Mouse (Mus musculus): ENCODE measurements around the gene Dnal4.
"Not testable (repeated sequence)": the region's sequence is repeated elsewhere in the genome, so short reads cannot be mapped to it uniquely, and the experiment has no call there.

The Dnal4 gene

DNA sequence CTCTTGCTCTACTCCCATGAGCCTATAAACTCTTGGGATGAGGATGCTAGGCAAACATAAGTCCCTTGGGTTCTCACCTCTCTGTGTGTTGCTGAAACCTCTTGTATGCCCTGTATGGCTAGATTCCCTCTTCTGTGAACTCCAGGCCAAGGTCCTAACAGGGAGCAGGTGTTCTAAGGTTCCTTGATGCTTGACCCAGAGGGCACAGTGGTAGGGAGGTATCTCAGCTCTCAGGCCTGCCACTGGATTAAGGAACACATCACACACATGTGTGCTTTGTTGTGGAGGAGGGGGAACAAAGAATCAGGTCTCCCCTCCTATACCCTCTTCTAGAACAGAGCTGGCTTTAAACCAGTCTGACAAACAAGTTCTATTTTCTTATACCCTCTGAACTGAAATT, at the start of gene Dnal4:
Gene Dnal4 (minus strand): TSS at position 101 of the 400 bp plus-strand sequence.
- no peak for DNase-seq (ENCODE audit: low spot score in 2 of 2)

DNA sequence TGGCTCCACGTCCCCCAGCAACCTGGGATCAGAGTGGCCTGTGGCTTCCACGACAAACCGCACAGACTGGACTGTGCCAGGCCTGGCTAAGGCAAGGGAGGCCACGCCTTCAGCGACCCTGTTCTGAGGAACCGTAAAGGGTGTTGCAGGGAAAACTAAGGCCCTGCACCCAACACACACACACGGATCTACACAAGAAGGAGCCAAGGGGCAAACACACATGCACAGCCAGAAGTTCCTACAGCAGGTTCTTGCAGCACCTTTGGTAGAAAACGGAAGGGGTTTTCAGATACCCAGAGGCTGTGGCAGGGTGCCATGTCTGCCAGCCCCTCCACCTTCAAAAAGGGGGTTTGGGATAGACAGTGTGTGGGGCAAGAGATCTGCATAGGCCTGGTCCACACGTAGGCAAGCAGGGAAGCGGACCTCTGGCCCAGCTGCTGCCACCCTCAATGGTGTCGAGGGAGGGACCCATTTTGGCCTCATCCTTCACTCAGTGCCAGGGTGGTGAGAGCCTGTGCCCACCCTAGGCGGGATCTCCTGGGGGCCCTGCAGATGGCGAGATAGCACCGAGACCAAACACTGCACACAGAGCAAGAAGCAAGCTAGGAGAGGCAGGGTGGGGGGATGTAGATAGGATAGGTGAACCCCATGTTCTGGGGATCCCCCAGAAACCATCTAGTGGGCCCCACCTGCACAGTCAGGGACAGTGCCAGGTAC, 49.6 kb upstream of the Dnal4 start:
- DNase-seq (ENCODE audit: low spot score in 2 of 2) = no peak

DNA sequence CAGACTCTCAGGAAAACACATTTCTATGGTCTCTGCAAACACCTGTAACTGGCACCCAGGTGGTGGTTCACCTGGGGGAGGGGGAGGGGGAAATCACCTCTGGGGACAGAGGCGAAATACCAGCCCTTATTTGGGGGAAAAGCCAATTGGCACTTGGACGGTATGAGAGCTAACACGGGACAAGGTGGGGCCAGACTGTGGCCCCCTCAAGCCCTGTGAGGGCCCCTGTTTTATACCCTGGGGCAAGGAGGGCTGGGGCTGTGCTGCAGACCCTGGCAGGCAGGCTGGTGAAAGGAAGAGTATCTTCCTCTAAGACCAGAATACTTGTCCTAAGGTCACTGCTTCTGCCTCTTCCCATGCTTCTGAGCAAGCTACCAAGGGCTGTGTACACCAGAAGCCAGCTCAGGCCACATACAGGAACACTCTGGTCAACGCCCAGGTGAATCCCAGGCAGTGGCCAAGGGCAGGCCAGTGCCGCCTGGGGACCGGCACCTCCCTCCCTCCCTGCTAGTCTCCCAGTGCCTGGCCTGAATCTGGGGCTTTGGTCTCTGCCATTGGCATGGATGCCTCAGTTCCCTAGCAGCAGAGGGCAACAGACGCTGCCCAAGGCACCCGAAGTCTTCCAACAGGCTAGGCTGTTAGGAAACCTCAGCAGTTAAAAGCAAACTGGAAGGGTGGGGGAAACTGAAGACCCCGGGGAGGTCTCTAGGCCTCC, 48.7 kb upstream of the Dnal4 start:
- no peak for DNase-seq (ENCODE audit: low spot score in 2 of 2)

DNA sequence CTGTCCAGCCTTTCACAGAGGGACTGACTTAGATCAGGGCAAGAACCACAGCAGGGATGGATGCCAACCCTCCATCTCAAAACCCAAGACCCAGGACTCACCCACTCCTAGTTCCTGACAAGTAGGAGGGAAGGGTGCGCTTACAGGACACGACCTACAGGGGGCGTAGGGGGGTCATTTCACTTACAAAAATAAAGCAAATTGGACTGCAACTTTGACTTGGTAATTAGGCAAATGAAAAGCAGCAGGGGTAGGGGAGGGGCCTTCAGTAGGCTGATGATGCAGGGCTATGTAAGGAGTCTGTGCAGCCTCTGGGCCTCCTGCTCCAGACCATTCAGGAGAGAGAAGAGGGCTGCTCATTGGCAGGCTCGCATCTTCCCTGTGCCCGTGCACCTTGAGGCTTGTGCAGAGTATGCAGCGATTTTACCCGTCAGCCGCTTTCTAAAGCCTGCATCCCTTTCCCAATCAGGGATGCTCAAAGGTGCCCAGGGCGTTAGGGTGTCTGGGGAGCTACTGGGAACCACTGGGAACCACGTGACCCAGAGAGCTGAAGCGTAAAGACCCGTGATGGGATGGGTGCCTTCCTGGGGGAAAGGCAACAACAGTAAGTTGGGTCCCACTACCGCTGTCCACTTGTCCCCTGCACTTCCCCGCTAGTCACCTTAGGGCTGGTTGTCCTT, 47.6 kb upstream of the Dnal4 start:
- no peak for DNase-seq (ENCODE audit: low spot score in 2 of 2)

DNA sequence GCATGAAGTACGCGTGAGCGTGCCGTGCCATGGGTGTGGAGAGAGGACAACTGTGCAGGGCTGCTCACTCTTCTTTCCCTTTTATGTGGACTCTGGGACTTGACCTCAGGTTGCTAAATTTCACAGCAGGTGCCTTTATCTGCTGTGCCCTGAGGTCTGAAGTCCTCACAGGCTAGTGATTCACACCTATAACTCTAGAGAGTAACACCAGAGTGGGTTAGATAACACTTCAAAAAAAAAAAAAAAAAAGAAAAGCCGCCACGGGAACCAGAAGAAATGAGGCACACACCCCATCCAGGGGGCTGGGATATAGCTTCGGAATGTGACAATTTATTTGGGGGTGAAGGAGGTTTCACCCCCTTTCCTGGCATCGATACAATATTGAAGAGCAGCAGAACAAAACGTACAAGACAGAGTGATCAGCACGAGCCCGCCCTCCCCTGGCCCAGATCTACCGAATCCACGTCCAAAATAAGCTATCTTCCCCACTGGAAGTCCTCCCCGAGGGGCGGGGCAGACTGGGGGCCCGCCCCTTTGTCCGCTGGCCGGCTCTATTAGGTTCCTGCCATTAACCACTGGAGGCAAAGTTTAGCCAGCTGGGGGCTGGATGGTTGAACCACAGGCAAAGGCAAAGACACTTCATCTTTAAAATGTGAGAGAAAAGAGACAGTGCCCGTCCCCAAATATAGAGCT, 46.1 kb upstream of the Dnal4 start:
- peak; percentile 78 to 79 for DNase-seq (ENCODE audit: low spot score in 2 of 2)

DNA sequence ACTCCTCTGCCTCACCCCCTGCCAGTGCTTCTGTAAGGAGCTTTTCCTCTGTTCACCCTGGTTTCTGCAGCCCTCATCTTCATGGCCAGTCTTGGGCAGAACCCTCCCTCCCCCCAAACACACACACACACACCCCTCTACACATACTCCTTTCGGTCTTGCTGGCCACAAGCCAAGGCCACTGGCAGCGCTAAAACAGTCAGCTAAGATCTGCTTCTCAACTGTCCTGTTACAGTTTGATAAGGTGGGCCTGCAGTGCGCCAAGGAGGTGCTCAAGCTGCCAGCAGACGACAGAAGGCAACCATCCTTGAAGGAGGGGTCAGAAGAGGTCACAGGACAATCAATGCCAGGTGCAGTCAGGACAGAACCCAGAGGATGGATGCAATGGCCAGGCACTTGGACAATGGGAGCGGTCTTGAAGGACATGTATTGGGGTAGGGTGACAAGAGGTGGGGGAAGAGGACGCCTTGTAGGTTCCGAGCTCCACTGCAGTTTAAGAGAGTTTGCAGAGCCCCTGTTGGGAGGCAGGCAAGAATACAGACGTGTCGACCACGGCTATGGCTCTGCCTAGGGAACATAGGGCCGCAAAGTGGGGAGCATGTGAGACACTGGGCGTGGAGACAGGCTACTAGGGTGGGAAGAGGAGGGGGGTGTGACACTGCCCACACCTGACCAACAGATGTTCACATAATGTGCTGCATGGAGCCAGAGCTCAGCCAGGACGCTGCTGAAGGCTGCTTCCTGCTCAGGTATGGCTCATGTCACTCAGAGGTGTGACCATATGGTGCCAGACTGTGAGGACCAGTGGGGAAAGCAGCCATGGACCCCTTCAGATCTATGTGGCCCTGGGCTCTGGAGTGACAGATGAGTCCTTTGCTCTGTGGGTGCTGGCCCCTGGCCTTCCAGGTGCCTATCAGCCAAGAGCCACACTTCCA, 44.9 kb upstream of the Dnal4 start:
- DNase-seq (ENCODE audit: low spot score in 2 of 2) = no peak

DNA sequence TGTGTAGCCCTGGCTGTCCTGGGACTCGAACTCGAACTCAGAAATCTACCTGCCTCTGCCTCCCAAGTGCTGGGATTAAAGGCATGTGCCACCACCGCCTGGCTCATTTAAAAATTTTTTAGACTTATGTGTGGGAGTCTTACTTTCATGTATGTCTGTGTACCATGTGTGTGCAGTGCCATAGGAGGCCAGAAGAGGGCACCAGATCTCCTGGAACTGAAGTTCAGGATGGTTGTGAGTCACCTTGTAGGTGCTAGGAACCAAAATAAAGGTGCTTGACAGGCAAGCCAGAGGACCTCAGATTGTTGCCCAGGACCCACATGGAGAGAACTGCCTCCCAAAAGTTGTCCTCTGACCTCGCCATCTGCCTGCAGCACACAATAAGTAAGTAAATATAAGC, 40.7 kb upstream of the Dnal4 start:
- DNase-seq (ENCODE audit: low spot score in 2 of 2) = no peak

DNA sequence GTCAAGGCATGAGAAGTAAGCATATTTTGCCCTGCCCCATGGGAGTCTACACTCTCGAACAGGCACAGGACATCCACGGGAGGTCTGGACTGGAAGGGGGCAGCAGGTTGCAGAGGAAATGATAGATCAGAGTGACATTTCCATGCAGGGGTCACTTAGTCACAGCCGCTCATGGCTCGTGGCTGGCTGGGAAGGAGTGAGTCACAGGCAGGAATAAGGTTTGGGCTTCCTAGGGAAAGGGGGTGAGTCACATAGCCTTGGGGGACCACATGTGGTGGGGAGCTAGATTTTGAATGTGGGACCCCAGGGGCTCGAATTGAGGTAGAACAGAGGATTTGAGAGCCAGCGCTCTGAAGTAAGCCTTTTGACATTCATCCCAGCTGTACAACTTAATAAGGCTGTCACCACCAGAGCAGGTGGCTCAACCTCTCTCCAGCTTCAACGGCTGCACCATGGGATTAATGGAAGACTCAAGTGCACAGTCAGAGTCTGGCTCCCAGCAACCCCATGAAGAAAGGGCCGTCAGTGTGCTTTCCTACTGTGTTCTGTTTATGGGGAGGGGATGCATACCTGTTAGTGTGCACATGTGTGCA, 36.1 kb upstream of the Dnal4 start:
- DNase-seq (ENCODE audit: low spot score in 2 of 2) = no peak

DNA sequence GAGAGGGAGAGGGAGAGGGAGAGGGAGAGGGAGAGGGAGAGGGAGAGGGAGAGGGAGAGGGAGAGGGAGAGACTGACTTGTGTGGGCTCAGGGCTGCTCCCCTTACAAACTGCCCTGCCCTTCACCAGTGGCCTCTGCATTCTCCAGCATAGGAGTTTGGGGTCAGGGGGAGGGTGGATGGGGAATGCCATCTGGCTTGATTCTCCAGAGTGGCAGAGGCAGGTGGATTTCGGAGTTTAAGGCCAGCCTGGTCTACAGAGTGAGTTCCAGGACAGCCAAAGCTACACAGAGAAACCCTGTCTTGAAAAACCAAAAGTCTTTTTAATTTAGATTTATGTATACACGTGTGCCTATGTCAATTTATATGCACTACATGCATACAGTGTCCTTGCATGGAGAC, 35.2 kb upstream of the Dnal4 start:
- DNase-seq (ENCODE audit: low spot score in 2 of 2) = not testable (repeated sequence)

DNA sequence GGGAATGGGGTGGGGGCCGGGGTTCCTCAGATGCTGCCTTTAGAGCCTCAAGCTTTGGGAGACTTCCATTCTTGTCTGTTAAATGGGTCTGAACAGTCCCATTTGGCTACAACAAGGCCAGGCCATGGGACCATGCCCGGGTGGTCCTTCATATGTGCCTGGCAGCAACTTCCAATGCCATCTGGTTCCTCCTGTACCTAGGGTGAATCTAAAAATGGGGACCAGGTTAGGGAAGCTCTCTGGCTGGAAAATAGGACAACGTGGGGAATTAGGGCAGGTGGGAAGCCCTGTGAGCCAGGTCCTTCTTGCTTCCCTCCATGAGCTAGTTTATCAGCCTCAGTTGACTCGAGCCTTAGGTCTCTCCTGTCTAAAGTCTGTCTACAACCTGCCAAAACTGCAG, 33.3 kb upstream of the Dnal4 start:
- no peak for DNase-seq (ENCODE audit: low spot score in 2 of 2)

DNA sequence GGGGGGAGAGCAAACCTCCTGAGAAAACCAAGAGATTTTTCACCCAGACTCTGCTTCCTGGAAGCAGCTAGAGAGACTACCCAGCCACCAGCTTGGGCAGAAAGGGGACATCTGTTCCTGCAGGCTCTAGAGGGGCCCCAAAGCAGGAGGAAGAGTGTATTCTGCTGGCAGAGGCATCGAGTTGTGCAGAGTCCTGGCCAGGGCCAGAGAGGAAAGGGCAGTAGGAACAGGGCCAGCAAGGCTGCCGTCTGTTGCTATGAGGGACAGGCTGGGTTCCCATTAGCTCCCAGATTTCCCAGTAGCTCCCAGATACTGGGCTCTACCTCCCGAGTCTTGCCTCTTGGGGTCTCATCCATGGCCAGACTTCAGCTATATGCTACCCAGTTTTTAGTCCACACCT, 32.4 kb upstream of the Dnal4 start:
- no peak for DNase-seq (ENCODE audit: low spot score in 2 of 2)

DNA sequence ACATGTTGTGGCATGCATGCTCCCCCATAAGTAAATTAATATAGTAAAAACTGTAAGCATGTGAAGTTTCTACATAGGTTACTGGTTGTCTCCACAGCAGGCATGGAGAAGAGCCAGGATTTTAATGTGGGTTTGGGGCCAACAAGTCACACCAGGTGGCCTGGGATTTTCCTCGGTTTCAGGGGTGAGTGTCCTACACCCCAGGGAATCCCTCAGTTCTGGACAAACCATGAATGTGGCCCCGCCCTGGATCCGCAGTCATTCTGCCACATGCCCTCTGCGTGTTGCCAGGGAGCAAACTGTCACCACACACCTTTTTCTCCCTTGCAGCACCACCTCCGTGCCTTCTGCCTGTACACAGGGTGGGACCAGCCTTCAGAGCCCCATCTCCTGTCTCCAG, 31.0 kb upstream of the Dnal4 start:
- no peak for DNase-seq (ENCODE audit: low spot score in 2 of 2)

DNA sequence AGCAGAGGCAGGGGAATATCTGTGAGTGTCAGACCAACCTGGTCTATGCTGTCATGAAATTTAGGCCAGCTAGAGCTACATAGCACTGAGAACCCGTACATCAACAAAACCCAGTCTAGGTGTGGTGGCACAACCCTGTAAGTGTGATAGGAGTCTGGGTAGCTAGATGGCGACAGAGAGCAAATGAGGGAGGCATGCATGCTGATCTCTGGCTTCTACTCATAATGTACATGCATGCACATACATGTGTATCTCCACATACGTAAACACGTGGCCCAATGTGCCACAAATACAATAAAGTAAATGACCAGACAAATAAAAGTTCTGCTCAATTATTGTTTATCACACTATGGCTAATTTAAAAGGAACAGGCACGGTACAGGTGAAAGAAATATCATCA, 30.5 kb upstream of the Dnal4 start:
- no peak for DNase-seq (ENCODE audit: low spot score in 2 of 2)

DNA sequence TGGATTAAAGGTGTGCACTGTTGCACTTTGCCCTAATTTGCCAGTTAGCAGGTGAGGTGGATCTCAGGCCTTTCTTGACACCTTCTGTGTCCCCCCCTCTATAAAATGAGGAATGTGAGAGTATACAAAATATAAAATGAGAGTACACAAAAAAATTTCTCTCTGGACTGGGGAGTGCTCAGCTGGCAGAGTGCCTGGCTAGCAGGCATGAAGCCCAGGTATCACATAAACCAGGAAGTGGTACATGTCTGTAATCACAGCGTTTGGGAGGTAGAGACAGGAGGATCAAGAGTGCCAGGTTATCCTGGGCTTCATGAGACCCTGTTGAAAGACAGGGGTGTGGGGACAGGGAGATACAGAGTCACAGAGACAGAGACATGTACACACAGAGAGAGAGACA, 29.4 kb upstream of the Dnal4 start:
- no peak for DNase-seq (ENCODE audit: low spot score in 2 of 2)

DNA sequence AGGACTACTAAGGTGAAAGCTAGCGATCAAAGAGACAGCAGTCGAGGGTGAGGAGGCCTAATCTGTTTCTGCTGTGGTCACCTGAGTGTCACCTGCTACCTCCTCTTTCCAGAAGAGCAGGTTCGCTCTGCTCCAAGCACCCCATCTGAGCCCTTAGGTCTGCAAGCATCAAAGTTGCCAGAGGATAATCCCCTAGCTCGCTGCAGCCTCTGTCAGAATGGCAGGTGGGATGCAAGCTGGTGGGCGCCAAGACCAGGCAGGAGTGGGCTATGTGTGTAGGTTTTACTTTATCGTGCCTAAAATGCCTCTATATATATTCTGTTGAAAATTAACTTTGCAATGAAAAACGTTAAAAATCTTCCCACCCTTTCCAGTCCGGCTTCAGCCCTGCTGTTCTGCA, 27.6 kb upstream of the Dnal4 start:
- DNase-seq (ENCODE audit: low spot score in 2 of 2) = no peak

DNA sequence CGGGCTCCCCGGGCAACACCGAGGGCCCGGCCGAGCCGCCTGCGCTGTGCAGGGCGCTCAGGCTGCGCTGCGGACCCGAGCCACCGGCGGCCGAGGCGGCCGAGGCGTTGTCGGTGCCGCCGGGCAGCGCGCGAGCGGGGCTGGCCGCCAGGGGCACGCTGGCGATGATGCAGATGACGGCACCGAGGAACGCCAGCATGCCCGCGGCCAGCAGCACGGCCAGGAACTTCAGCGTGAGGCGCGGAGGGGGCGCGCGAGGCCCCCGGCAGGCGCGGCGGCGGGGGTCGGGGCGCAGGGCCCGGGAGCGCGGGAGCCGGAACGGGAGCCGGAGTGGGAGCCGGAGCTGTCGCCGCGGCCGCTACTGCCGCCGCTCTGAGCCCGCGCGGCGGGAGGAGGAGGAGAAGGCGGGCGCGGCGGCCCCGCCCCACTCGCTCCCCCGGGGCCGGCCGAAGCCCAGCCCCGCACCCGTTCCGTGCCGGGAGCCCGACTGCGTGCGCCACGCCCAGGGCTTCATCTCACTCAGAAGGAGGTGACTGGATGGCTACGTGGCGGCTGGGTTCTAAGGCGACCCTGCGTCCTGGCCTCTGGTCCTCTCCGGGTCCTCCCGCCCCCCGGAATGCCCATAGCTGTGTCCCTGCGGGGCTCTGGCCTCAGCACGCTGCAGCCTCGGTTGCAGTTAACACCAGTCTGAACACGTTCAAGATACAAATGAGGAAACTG, 26.9 kb upstream of the Dnal4 start, which contains the start of gene Nptxr:
Gene Nptxr (minus strand): TSS at position 415 of the 720 bp plus-strand sequence.
- peak in 1 of 2 experiments; percentile 42 for DNase-seq (ENCODE audit: low spot score in 2 of 2)

DNA sequence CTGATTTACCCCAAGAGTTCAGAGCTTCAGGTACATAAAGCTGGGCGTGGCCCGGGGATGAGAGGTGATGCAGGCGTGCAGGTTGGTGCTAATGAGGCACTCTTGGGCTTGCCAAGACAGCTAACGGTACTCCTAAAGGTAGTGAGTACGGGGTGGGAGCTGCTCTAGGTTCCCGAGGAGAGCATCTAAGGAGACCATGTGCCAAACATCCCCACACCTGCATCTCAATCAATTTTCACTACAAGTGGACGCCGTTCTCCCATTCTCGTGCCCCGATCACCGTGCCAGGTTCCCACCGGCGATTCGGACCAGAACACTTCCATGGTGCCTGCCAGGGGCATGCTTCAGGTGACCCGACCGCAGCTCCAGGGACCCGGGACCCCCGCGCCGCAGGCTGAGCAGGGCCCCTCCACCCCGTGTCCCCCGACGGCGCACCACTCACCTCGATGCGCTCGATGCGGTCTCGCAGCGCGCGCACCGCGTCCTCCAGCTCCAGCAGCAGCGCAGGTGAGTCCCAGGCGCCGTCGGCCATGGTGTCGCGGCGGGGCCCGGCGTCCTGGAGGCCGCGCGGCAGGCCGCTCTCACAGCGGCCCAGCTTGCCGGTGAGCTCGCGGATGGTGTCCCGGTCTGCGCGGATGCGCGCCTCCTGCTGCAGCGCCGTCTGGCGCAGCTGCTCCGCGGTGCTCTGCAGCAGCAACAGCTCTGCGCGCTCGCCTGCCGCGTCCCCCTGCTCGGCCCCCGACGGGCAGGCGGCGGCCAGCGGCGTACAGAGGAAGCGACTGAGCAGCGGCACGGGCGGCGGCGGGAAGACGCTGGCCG, 26.1 kb upstream of the Dnal4 start:
- no peak for DNase-seq (ENCODE audit: low spot score in 2 of 2)

DNA sequence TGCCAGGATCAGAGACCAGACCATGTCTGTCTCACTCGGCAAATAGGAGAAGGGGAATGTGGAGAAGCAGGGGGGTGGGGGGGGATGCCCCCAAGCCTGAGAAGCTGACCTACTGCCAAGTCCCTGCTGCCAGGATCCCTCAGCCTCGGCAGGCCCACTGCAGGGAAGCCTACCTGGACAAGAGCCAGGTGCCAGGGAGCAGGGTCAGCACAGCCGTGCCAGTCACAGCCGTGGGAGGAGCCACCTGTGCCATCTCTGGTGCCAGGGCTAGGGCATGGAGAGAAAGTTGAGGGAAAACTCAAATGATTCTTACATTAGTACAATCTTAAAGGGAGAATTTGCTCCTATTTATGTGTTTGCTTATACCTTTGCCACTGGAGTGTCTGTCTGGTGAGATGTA, 24.7 kb upstream of the Dnal4 start:
- no peak for DNase-seq (ENCODE audit: low spot score in 2 of 2)

DNA sequence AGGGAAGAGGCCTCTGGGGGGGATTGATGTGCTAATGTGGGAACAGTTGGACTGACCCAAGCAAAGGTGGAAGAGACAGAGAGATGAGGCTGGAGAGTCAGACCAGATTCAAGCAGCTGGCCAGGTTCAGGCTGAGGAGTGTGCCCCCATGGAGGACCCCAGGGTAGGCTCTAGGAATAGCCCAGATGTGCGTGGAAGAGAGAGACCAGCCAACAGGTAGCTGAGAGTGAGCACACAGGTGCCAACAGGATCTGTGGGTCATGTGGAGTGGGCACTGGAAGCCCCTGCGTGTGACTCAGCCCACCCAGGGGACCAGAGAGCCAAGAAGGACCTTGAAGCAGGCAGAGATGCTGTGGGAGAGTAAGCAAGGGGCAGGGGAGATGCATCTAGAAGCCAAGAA, 24.0 kb upstream of the Dnal4 start:
- no peak for DNase-seq (ENCODE audit: low spot score in 2 of 2)

Data from urinary bladder, postnatal 4 days (tissue).